ENCODE assay signal across 11 mouse cellular contexts in genomic region chr10:16789641-16790243, GRCm38 (mm10).
A peak's percentile ranks its signal among the peaks of the same experiment; 100 is the strongest.
DNase-seq lines count a peak whose midpoint lies in the region; ATAC-seq and TF ChIP-seq lines count a peak whose summit lies in the region.
"Had no signal": no experiment of that assay in that cellular context is flagged by ENCODE, and none has a peak within 500 bp of the region (broad histone marks: within the 10 kb centered on the region; RNA-seq: fewer than 3 reads in every experiment).

No protein-coding gene starts in this region.

- TF ChIP-seq CTCF in lung, embryonic 14.5 days (IDR thresholded peaks at IDR 0.05; ENCODE audit: low read depth): no peak
- TF ChIP-seq CTCF in heart, postnatal 0 days (IDR thresholded peaks at IDR 0.05; ENCODE audit: low read depth): no peak

- no peak overlapping the region for H3K9ac ChIP-seq in forebrain, embryonic 14.5 days (ENCODE audit: low read length)
- no peak overlapping the region for H3K9ac ChIP-seq in forebrain, embryonic 12.5 days
- H3K9ac ChIP-seq in lung, embryonic 14.5 days: no peak overlapping the region
- H3K9ac ChIP-seq in heart, postnatal 0 days (replicated peaks; ENCODE audit: low read depth, low read length): no peak overlapping the region
- H3K9ac ChIP-seq: liver, postnatal 0 days had no signal

- no peak overlapping the region for H3K27ac ChIP-seq in forebrain, embryonic 14.5 days (ENCODE audit: low read depth, low read length)
- no peak overlapping the region for H3K27ac ChIP-seq in forebrain, embryonic 12.5 days
- H3K27ac ChIP-seq in lung, embryonic 14.5 days (ENCODE audit: low read depth): no peak overlapping the region
- H3K27ac ChIP-seq in heart, postnatal 0 days (ENCODE audit: low read depth): no peak overlapping the region

- H3K36me3 ChIP-seq in forebrain, embryonic 14.5 days (ENCODE audit: control insufficient read depth, insufficient read depth, low read length): no peaks in the 10 kb centered on the region
- no peaks in the 10 kb centered on the region for H3K36me3 ChIP-seq in forebrain, embryonic 12.5 days (replicated peaks)
- no peaks in the 10 kb centered on the region for H3K36me3 ChIP-seq in lung, embryonic 14.5 days (ENCODE audit: insufficient read depth)
- no peaks in the 10 kb centered on the region for H3K36me3 ChIP-seq in heart, postnatal 0 days (replicated peaks; ENCODE audit: control insufficient read depth, insufficient read depth, low read length)

- 72% methylated on average over 4 of the region's 4 CpGs for WGBS in forebrain, embryonic 14.5 days
- 73% methylated on average over 4 of the region's 4 CpGs for WGBS in forebrain, embryonic 12.5 days
- WGBS in lung, embryonic 14.5 days: 45% methylated on average over 4 of the region's 4 CpGs
- WGBS in heart, postnatal 0 days: 58% methylated on average over 4 of the region's 4 CpGs

- H3K27me3 ChIP-seq in forebrain, embryonic 14.5 days (replicated peaks; ENCODE audit: control insufficient read depth, insufficient read depth, low read length): no peaks in the 10 kb centered on the region
- H3K27me3 ChIP-seq in forebrain, embryonic 12.5 days: no peaks in the 10 kb centered on the region
- H3K27me3 ChIP-seq in lung, embryonic 14.5 days (ENCODE audit: insufficient read depth, low read length): no peaks in the 10 kb centered on the region
- no peaks in the 10 kb centered on the region for H3K27me3 ChIP-seq in heart, postnatal 0 days (ENCODE audit: control insufficient read depth, insufficient read depth, low read length)

- no peak for ATAC-seq in forebrain, embryonic 14.5 days
- no peak for ATAC-seq in forebrain, embryonic 12.5 days (ENCODE audit: low FRiP score)
- ATAC-seq in lung, embryonic 14.5 days (ENCODE audit: insufficient read depth): no peak
- peak; percentile 36 for ATAC-seq in heart, postnatal 0 days (ENCODE audit: insufficient read depth, low read depth)
- ATAC-seq: hindbrain, embryonic 16.5 days; liver, postnatal 0 days had no signal

- TF ChIP-seq EP300 in heart, postnatal 0 days (IDR thresholded peaks at IDR 0.05; ENCODE audit: low read depth): no peak

- H3K4me1 ChIP-seq in forebrain, embryonic 14.5 days (ENCODE audit: control insufficient read depth, insufficient read depth, low read length): no peaks in the 10 kb centered on the region
- no peaks in the 10 kb centered on the region for H3K4me1 ChIP-seq in forebrain, embryonic 12.5 days
- no peaks in the 10 kb centered on the region for H3K4me1 ChIP-seq in lung, embryonic 14.5 days (ENCODE audit: insufficient read depth)
- H3K4me1 ChIP-seq in heart, postnatal 0 days (ENCODE audit: control insufficient read depth, insufficient read depth): no peaks in the 10 kb centered on the region

- H3K4me3 ChIP-seq in forebrain, embryonic 14.5 days (ENCODE audit: low read depth, low read length): no peak overlapping the region
- H3K4me3 ChIP-seq in forebrain, embryonic 12.5 days (replicated peaks): no peak overlapping the region
- H3K4me3 ChIP-seq in lung, embryonic 14.5 days (ENCODE audit: low read depth, low read length): no peak overlapping the region
- no peak overlapping the region for H3K4me3 ChIP-seq in heart, postnatal 0 days (ENCODE audit: low read depth, low read length)

- no peak overlapping the region for H3K4me2 ChIP-seq in forebrain, embryonic 14.5 days (ENCODE audit: low read length)
- H3K4me2 ChIP-seq in forebrain, embryonic 12.5 days: no peak overlapping the region
- no peak overlapping the region for H3K4me2 ChIP-seq in lung, embryonic 14.5 days
- no peak overlapping the region for H3K4me2 ChIP-seq in heart, postnatal 0 days (ENCODE audit: low read depth, low read length)

- H3K9me3 ChIP-seq in forebrain, embryonic 14.5 days (replicated peaks; ENCODE audit: control insufficient read depth, low read length): no peaks in the 10 kb centered on the region
- no peaks in the 10 kb centered on the region for H3K9me3 ChIP-seq in forebrain, embryonic 12.5 days
- no peaks in the 10 kb centered on the region for H3K9me3 ChIP-seq in lung, embryonic 14.5 days (ENCODE audit: low read depth, low read length)
- no peaks in the 10 kb centered on the region for H3K9me3 ChIP-seq in heart, postnatal 0 days (replicated peaks; ENCODE audit: control insufficient read depth, low read length)

- DNase-seq in forebrain, embryonic 14.5 days (ENCODE audit: low spot score): peak; percentile 22
- DNase-seq in lung, embryonic 14.5 days: peak; percentile 39
- no peak for DNase-seq in lung, postnatal 14 days
- DNase-seq in heart, postnatal 0 days (ENCODE audit: low spot score): peak; percentile 6
- DNase-seq in lung, postnatal 25 days (ENCODE audit: low spot score): peak; percentile 7
- DNase-seq in urinary bladder, adult 18-20 months (ENCODE audit: low spot score in 2 of 2): no peak
- DNase-seq in right cerebral cortex, postnatal 4 days: no peak
- DNase-seq: cerebellum, postnatal 25 days; liver, postnatal 0 days had no signal

Comparison
In these comparisons a context has a peak if more than half of its experiments do, and no peak if none do; other contexts are left out.
1. DNase-seq: peak in forebrain, embryonic 14.5 days (single experiment), lung, embryonic 14.5 days (single experiment), heart, postnatal 0 days (single experiment) and lung, postnatal 25 days (single experiment); none in lung, postnatal 14 days (single experiment), urinary bladder, adult 18-20 months (0 of 2) and right cerebral cortex, postnatal 4 days (single experiment).